Mouse (Mus musculus): ENCODE measurements around the gene Lrfn1.
A peak's percentile ranks its signal among the peaks of the same experiment; 100 is the strongest.

Gene Lrfn1

DNA sequence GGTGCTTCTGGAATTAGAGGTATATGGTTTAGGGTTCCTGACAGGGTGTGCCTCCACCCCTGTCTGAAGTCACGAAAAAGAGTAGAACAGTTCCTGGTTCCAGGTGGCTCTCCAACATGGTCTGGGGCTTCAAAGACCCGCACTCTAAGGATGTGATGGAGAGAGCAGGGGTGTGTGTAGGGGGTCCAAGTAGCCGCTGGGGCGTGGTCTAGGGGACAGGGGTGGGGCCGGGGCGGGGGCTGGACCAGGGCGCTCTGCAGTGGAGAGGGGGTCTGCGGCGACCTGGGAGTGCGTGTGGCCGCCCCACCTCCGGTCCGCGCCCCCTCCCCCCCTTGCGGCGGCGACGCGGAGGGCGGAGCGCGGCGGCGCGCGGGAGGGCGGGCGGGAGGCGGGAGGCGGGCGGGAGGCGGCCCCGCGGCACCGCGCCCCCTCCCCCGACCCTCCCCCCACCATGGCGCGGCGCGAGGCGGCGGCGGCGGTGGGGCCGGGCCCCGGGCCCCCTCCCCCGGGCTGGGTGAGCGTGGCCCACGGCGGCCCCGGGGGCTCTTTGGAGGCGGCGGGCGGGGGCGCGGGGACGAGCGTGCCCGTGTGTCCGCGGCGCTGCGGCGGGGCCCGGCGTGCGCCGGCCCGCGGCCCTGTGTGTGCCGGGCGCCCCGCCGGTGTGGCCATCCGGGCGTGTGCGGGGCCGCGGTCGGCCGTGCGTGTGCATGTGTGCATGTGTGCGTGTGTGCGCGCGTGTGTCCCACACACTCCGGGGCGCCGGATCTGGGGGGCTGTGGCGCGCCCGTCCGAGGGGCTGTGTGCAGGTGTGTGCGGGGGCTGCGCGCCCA is at the start of gene Lrfn1:
Gene Lrfn1 (plus strand): TSS at position 450 of the 830 bp plus-strand sequence.
- DNase-seq = peak; percentile 76

DNA sequence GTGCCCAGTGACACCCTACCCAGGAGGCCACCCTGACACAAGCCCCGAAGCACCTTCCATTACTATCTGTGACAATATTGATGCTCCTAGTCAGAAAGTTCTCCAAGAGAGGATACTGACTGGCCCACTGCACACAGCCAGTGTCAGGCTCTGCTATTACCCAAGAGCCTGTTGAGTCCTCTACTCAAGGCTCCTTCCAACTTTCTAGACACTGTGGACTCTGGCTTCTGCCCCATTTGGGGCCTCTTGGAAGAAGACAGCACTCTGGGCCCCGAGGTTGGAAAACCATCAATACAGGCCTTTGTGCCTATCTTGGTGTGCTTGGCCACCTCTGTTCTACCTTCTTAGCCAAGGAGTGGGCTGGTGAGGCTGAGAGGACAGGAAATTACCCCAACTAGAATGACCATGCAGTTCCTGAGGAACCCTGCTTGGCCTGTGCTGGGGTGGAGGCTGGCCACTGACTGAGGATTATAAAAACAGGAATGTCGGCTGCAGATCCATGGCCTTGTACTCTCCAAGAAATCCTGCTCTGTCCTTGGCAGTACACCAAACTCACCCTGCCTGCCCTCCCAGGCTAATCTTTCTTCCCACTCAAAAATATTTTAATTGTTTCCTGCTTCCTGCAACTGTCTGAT is 40.8 kb upstream of the Lrfn1 start:
- DNase-seq = no peak

DNA sequence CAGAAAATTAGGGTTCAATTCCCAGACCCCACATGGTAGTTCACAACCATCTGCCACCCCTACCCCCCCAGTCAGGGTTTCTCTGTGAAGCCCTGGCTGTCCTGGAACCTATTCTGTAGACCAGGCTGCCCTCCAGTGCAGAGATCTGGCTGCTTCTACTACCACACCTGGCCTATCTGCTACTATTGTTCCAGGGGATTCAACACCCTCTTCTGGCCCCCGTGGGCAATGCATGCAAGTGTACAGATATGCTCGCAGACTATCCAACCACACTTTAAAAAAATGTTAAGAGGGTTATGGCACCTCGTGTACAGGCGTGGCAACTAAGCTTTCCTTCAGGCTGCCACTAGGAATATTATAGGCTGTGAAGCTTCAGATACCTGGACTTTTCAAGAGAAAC is 39.0 kb upstream of the Lrfn1 start:
- no peak for DNase-seq

DNA sequence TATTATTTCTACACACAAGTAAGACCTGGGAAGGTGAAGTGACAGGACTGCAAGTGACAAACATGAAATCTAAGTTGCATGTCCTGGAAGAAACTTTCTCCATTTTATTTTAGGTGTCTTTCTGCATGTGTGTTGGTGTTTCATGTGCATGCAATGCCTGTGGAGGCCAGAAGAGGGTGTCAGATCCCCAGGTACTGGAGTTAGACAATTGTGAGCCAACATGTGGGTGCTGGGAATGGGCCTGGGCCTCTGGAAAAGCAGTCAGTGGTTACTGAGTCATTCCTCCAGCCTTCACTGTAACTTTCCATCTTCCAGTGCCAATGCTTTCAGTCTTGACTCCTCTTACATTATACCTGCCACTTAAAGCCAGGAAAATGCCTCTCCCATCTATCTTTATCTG is 34.4 kb upstream of the Lrfn1 start:
- no peak for DNase-seq

DNA sequence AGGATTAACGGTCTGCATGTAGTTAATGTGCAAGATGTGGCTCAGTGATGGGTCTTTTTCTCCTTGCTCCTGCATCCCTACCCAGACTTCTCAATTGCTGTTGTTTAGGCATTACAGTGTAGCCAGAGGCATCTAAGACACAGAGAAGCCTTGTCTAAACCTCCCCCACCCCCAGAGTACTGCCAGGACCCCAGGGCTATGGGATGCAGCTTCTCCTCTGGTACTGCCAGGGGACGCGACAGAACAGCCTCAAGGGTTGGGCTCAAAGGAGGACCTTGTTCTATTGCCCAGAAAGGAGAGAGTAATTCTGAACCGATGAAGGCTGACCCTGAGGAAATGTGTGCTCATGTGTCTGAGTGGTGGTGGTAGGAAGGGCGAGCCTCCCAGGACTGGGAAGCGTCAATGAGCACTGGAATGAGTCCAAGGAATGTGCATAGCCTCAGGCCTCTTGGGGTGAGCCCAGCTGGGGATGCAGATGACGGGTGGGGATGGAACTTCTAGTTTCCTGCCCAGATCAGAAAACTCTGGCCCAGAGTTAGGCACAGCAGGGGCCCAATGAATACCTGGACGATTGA is 33.6 kb upstream of the Lrfn1 start:
- no peak for DNase-seq

DNA sequence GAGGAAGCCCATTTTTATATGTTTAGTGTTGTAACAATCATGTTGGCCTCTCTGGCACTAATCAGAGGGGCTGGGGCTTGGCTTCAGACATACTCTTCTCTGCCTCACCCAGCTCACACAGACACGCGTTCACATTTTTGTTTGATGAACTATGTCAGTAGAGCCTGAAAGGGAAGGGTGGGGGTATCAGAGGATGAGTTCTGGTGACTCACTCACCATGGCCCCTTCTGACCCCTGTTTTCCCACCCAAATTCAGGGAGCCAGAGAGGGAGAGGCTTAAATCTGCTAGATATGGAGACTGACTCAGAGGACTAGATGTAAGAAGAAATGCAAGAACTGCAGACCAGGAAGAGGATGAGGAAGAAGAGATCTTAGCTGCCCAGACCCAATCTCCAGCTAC is 32.4 kb upstream of the Lrfn1 start:
- DNase-seq = no peak

DNA sequence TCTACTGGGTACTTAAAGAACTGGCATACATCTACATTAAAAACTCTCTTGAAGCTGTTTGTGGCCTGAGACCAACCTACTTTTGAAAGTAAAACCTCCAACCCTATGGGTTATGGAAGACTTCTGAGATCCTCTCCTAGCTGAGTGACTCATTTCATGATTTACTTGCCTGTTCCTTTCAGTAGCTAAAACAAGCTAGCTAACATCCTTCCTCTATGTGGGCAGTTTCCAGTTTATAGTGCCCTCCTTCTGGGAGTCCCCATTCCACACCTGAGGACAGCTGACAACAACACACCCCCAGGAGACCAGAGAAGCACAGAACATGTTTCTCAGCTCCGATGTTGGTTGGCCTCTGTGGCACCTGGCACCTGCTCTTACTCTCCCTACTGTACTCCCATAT is 28.8 kb upstream of the Lrfn1 start:
- no peak for DNase-seq

DNA sequence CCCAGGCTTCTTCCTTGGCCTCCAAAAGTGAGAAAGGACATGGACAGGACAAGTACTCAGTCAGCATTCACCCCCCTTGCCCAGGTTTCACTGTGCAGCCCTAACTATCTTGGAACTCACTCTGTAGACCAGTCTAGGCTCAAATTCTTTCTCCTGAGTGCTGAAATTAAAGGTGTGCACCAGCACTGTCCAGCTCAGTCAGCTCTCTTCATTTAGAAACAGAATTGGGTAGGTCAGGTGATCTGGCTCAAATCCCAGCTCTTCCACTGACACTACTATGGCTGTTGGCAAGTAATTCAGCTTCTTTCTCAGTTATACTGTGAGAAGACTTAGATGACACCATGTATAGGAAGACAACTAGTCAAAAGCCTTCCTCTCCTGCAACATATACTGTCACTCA is 24.0 kb upstream of the Lrfn1 start:
- no peak for DNase-seq

DNA sequence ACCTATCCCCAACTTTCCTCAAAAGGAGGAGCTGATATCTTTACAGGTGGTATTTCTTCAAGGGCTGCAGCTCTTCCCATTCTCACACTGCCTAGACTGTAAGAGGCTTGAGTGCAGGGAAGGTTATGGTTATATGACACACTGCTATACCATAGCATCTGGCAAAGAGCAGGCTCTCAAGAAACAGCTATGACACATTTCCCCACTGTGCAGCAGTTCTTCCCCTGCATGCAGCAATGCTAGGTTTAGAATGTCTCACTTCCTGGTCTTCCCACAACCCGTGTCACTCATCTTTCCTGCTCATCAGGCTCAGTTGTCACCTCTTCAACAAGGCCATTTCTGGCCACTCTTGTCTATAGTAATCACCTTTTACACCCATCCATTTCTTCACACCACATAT is 21.3 kb upstream of the Lrfn1 start:
- no peak for DNase-seq

DNA sequence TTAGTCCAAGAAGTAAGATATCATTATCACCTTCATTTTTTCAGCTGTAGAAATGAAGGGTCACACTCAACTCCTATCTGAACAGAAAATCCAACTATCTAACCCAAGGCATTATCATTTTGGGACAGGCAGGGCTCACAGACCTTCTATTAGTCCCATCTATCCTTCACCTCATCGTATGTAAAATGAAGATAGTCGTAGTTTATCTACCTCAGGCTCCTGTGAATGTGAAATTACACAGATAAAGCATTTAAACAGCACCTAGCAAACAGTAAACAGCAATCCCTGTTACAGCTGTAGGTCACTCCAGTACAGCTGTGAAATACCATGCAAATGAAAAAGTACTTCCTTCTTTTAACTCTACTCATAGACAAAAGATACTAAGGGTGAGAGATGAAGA is 19.5 kb upstream of the Lrfn1 start:
- DNase-seq = no peak

DNA sequence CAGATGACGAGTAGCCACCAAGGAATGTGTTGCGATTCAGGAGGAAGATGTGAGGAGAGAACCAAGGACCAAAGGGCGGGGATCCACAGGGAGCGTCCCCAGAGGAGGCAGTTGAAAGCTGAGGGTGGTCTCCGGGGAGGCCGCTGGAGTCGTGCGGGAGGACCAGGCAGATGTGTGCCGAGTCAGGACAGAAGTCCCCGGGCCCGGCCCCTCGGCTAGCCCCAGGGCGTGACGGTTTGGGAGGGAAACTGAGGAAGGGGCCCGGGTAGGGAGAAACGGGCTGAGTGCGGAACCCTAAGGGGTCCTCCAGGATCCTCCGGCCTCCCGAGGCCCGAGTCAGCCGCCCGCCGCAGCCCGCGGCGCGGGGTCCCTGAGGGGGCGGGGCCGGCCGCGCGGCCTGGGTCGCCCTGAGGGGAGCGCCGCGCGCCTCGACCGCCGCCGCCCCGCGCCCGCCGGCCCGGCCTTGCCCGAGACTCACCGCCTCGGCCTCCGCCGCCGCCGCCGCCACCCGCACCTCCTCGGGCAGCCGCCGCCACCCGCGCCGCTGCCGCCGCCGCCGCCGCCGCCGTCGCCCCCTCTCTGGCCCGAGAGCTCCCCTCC is 16.0 kb upstream of the Lrfn1 start:
- DNase-seq = peak; percentile 71

DNA sequence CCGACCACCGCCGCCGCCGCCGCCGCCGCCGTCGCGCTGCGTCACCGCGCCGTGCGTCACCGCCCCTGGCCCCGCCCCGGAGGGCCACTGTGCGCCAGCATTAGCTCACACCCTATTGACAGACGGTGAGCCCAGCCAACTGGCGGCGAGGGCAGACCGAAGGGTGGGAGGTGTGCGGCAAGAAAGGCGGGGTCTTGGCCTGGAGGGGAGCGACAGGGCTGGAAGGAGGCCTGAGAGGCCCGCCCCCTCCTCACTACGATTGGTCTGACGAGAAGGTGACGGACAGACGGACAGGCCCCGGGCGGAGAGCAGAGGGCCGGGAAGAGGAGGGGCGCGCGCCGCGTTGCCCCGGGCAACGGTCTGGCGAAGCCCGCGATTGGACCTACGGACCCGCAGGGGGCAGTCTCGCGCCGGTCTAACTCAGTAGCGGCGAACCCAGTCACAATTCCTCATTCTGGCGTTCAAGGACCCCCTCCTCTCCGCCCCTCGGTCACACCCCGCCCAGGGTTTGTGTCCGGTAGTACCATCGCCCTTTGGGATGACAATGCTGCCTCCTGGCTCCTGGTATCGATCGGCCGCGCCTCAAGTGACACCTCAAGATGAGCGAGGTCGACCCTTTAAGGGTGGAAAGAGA is 15.4 kb upstream of the Lrfn1 start:
- peak; percentile 99 for DNase-seq

DNA sequence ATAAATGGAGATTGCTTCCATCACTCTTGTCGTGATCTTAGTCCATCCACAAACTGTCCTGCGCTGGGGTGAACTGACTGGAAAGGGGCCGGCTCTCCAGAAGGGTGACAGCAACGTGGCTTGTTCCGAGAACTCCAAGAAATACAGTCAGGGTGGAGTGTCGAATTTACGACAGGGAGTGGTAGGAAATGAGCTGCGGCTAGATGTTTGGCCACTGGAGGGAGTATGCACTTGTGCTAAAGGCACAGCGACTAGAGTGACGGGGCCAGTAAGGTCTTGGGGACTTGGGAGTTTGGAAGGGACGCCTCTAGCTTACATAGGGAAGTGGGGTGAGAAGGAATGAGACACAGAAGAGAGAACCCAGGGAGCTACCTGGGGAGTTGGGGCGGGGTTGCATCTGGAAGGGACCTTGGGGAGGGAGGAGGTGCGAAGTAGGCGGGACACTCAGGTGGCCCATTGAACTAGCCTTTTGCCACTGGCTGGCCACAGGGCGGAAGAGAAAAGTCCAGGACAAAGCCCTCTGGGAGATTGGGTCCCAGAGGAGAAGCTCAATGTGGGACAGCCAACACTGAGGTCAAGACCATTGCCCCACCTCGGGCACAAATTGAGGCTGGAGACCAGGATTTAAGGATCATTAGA is 14.7 kb upstream of the Lrfn1 start, which contains the start of gene Gmfg:
Gene Gmfg (plus strand): TSS at position 516 of the 639 bp plus-strand sequence.
- peak; percentile 90 for DNase-seq

DNA sequence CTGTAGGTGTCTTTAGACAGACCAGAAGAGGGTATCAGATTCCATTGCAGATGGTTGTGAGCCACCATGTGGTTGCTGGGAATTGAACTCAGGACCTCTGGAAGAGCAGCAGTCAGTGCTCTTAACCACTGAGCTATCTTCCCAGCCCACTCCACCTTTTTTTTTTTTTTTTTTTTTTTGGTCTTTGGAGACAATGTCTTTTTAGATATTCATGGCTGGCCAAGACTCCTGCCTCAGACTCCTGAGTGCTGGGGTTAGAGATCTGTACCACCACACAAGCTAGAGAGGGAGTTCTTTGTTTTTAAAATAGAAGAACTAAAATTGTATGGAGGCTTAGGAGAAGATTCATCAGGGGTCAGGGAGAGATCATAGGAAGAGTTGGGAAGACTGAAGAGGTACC is 13.8 kb upstream of the Lrfn1 start:
- DNase-seq = no peak

DNA sequence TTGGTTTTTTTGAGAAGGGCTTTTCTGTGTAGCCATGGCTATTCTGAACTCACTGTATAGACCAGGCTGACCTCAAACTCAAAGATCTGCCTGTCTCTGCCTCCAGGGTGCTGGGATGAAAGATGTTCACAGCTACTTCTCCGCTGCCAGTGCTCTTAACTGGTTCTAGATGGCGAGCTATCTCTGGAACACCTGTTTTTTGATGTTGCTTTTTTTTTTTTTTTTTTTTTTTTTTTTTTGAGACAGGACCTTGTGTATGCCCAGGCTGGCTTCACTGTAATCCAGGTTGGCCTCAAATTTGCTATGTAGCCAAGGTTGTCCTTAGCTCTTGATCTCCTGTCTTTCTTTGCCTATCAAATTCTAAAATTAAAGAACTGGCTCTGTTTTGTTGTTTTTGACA is 13.0 kb upstream of the Lrfn1 start:
- no peak for DNase-seq

DNA sequence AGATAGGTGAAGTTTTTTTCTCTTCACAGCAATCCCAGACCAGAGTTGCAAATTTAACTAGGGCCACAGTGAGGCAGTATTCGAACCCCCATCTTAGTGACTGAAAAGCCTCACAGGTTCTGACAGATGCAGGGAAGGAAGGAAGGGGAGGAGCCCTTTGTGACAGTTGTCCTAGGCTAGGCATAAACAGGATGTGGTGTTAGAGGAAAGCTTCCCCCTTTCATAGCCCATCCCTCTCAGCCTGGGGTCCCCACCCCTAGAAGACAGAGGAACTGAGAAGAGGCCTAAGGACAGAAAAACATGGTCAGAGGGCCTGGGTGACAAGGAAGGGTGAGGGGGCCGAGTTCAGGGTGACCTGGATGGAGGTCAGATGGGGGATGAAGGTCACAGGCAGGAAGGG is 11.0 kb upstream of the Lrfn1 start:
- no peak for DNase-seq

DNA sequence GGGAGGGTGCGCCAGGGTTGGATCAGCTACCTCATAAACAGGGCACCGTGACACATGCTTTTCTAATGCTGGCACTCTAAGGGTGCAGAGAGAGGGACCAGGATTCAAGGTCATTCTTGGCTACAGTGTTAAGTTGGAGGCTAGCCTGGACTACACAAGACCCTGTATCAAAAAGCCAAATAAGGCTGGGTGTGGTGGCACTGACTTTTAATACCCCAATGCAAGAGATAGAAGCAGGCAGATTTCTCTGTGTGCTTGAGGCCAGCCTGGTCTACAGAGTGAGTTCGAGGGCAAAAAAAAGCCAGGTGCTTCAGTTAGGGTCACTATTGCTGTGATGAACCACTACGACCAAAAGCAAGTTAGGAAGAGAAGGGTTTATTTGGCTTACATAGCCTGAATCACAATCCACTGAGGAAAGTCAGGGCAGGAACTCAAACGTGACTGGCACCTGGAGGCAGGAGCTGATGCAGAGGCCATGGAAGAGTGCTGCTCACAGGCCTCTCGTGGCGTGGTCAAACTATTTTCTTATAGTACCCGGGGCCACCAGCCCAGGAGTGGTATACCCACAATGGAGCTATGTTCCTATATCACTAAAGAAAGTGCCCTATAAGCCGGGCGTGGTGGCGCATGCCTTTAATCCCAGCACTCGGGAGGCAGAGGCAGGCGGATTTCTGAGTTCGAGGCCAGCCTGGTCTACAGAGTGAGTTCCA is 9.8 kb upstream of the Lrfn1 start:
- DNase-seq = no peak

DNA sequence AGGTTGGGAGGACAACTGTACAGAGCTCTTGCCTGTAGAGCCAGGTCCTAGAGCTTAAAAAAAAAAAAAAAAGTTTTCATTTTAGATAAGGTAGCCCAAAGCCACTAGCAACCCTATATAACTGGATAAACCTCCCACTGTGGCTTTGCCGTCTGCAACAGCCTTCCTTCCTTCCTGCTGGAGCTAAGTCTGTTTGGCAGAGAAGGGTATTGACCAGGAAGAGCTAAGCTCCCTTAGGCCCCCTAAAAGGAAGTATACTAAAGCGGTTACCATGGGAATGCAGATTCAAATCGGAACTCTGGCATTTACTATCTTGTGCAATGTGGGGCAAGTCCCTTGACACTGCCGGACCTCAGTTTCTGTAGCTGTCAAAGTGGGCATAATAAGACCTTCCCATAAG is 9.1 kb upstream of the Lrfn1 start:
- DNase-seq = no peak

DNA sequence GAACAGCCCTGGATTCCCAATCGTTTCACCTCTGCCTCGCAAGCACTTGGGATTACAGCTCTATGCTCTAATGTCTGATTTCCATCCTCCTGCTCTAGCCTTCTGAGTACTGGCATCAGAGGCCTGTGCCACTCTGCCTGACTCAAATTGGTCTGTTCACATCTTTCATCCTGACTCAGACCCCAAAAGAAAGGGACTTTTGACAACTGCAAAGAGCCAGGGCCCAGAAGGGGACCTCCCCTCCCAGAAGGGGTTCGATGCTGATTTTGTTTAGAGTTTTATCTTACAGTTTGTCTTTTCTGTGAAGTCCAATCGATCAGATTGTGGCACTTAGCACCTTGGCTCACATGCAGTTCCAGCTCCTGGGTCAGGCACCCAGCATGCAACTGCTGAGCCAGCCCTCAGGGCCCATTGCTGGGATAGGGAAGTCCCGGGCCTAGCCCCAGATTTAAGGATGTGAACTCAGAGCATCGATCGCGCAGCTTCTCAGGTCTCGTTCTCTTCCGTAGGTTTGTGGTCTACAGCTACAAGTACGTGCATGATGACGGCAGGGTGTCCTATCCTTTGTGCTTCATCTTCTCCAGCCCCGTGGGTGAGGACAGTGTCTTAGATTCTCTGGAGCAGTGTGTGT is 7.3 kb upstream of the Lrfn1 start:
- DNase-seq = no peak

DNA sequence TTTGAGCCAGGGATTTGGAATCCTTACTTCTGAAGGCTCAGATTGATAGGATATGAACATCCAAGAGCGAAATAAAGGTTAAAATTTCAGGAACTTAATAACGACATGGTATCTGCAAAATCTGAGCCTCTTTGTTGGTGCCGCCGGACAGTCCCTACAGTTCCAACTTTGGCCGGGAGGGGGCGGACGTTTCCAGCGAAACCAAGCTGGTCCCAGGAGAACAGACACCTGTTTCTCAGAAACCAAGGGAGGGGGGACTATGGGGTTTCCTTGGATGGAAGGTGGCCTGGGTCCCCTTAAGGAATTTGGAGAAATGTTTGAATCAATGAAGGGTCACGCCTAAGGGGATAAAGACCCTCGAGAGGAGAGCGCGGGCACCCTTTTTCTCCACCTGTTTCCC is 5.3 kb upstream of the Lrfn1 start:
- peak; percentile 76 for DNase-seq

DNA sequence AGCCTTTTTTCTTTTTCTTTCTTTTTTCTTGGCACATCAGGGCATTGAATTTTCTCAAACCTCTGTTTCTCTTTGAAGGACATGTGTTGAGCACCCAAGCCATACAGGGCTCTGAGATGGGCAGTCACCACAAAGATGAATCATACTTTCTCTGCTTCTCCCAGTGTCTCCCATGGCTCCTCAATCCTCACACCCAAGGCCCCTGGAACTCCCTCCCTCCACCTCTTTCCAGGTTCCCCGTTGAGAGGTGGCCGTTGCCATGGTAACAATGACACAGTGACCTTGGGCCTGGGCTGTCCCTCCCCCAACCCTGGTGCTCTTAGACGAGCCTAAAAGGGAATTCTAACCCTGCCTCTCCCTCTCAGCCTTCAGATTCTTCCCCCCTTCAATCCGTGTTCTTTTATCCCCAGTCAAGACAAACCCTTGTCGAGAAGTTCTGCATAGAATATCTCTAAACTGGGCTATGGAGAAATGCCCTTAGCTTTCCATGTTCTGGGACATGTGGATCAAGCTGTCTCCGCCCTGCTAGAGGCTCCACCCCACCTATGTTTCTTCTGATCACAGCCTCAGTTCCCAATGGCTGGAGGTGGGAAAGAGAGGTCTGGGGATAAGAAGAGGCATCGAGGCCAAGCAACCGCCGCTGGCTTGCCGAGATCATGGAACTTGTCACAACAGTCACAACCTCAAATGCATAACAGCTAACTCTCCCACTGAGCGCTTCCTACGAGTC is 4.5 kb upstream of the Lrfn1 start:
- DNase-seq = peak; percentile 24
